Mouse (Mus musculus) kidney, embryonic 15.5 days (tissue): ENCODE data around the gene Dennd2c. TPM values are rescaled to one million over a fixed set of nuclear protein-coding genes. Genes with fewer than 3 reads are reported as not detected.
"Not testable (repeated sequence)": the region's sequence is repeated elsewhere in the genome, so short reads cannot be mapped to it uniquely, and the experiment has no call there.

Experiments used
- ATAC-seq: fragments of 200-750 bp; cut with Nextera tagmentation; replicated peaks from 2 replicates; pipeline ENCODE4 v1.8.0; 2017; ENCODE audit warnings: moderate TSS enrichment; ENCODE audit not compliant: low FRiP score
- H3K27ac ChIP-seq: fragments of 300-500 bp; sonication (generic); 2 replicates; pipeline ENCODE4 v1.5.1; 2015; ENCODE audit warnings: mild to moderate bottlenecking, inconsistent platforms
- H3K27me3 ChIP-seq: fragments of 300-500 bp; sonication (generic); 2 replicates; pipeline ENCODE4 v1.6.1; 2015; ENCODE audit warnings: inconsistent platforms
- H3K36me3 ChIP-seq: fragments of 300-500 bp; sonication (generic); 2 replicates; pipeline ENCODE4 v1.6.1; 2015; ENCODE audit warnings: inconsistent platforms
- H3K4me1 ChIP-seq: fragments of 300-500 bp; sonication (generic); 2 replicates; pipeline ENCODE4 v1.6.1; 2015; ENCODE audit warnings: inconsistent platforms
- H3K4me2 ChIP-seq: fragments of 300-500 bp; sonication (generic); 2 replicates; pipeline ENCODE4 v1.6.1; 2015; ENCODE audit warnings: moderate library complexity, mild to moderate bottlenecking, inconsistent platforms
- H3K4me3 ChIP-seq: fragments of 300-500 bp; sonication (generic); replicated peaks from 2 replicates; pipeline ENCODE4 v1.5.1; 2015; ENCODE audit warnings: mild to moderate bottlenecking, inconsistent platforms
- H3K9ac ChIP-seq: fragments of 300-500 bp; sonication (generic); 2 replicates; pipeline ENCODE4 v1.6.1; 2015; ENCODE audit warnings: mild to moderate bottlenecking, inconsistent platforms
- H3K9me3 ChIP-seq: fragments of 300-500 bp; sonication (generic); replicated peaks from 2 replicates; pipeline ENCODE4 v1.6.1; 2016; ENCODE audit warnings: inconsistent platforms
- WGBS: fragments of 180-500 bp; shearing (Covaris S2); methylation state at CpG from one replicate; pipeline ENCODE4 v1.1.7; 2015; ENCODE audit warnings: mixed read lengths; 5-methylcytosine and 5-hydroxymethylcytosine counted together
- polyA plus RNA-seq: library from polyadenylated mRNA; unstranded; fragments of >200 nt; fragmentation: Nextera tagmentation; extraction: Ambion mirVana; gene quantifications from 2 replicates; pipeline ENCODE4 v1.2.1, GENCODE M21; 2015

Dennd2c gene
- polyA plus RNA-seq, 1 experiment from 2014 or later: 4.2 TPM

- WGBS: 83% methylated on average over 6 of the region's 6 CpGs
- H3K9me3 ChIP-seq: peaks cover 2% of the 10 kb centered on the region; the same call in 1 of the 2 replicates
- H3K4me3 ChIP-seq: no peak overlapping the region
- H3K9ac ChIP-seq: no peak overlapping the region
- H3K27ac ChIP-seq: no peak overlapping the region
- ATAC-seq: no peak
- H3K27me3 ChIP-seq: no peaks in the 10 kb centered on the region
- H3K4me1 ChIP-seq: no peaks in the 10 kb centered on the region
- H3K4me2 ChIP-seq: no peak overlapping the region
- no peaks in the 10 kb centered on the region for H3K36me3 ChIP-seq
These were observed 104.0 kb downstream of the Dennd2c start for GRCm38 (mm10) chr3:103206393-103206792.

GRCm38 (mm10) chr3:103207749-103208148 lies 105.3 kb downstream of the Dennd2c start:
- Histone ChIP-seq H3K4me1 (no peaks in the 10 kb centered on the region), H3K27ac (no peak overlapping the region), H3K4me2 (no peak overlapping the region), H3K4me3 (no peak overlapping the region), H3K36me3 (no peaks in the 10 kb centered on the region), H3K9me3 (peaks cover 2% of the 10 kb centered on the region; the same call in 1 of the 2 replicates), H3K27me3 (no peaks in the 10 kb centered on the region), H3K9ac (no peak overlapping the region)
- WGBS: 50% methylated on average over 5 of the region's 5 CpGs
- no peak for ATAC-seq

- no peak overlapping the region for H3K4me3 ChIP-seq
- H3K36me3 ChIP-seq: no peaks in the 10 kb centered on the region
- no peak overlapping the region for H3K9ac ChIP-seq
- peaks cover 2% of the 10 kb centered on the region; the same call in 1 of the 2 replicates for H3K9me3 ChIP-seq
- no peaks in the 10 kb centered on the region for H3K4me1 ChIP-seq
- H3K27me3 ChIP-seq: no peaks in the 10 kb centered on the region
- 81% methylated on average over 2 of the region's 2 CpGs for WGBS
- no peak overlapping the region for H3K27ac ChIP-seq
- no peak for ATAC-seq
- H3K4me2 ChIP-seq: no peak overlapping the region
These were observed 105.8 kb downstream of the Dennd2c start for GRCm38 (mm10) chr3:103208237-103208636.

GRCm38 (mm10) chr3:103211101-103211500 lies 108.7 kb downstream of the Dennd2c start:
- Histone ChIP-seq H3K27ac (no peak overlapping the region), H3K9me3 (no peaks in the 10 kb centered on the region), H3K27me3 (no peaks in the 10 kb centered on the region), H3K36me3 (no peaks in the 10 kb centered on the region), H3K4me1 (no peaks in the 10 kb centered on the region), H3K9ac (no peak overlapping the region), H3K4me3 (no peak overlapping the region), H3K4me2 (no peak overlapping the region)
- no peak for ATAC-seq
- 83% methylated on average over 2 of the region's 2 CpGs for WGBS

- Histone ChIP-seq H3K9me3 (no peaks in the 10 kb centered on the region), H3K27ac (no peak overlapping the region), H3K9ac (no peak overlapping the region), H3K4me3 (no peak overlapping the region), H3K4me2 (no peak overlapping the region), H3K27me3 (no peaks in the 10 kb centered on the region), H3K4me1 (no peaks in the 10 kb centered on the region), H3K36me3 (no peaks in the 10 kb centered on the region)
- no peak for ATAC-seq
- WGBS: 92% methylated on average over 1 of the region's 1 CpGs
These were observed 109.7 kb downstream of the Dennd2c start for GRCm38 (mm10) chr3:103212142-103212541.

GRCm38 (mm10) chr3:103213537-103213936 lies 111.1 kb downstream of the Dennd2c start:
- no peak overlapping the region for H3K4me3 ChIP-seq
- no peaks in the 10 kb centered on the region for H3K9me3 ChIP-seq
- H3K4me2 ChIP-seq: no peak overlapping the region
- no peaks in the 10 kb centered on the region for H3K27me3 ChIP-seq
- H3K36me3 ChIP-seq: no peaks in the 10 kb centered on the region
- no peak overlapping the region for H3K9ac ChIP-seq
- WGBS: 62% methylated on average over 5 of the region's 5 CpGs
- no peak overlapping the region for H3K27ac ChIP-seq
- H3K4me1 ChIP-seq: no peaks in the 10 kb centered on the region
- no peak for ATAC-seq

- Histone ChIP-seq H3K4me3 (no peak overlapping the region), H3K4me1 (no peaks in the 10 kb centered on the region), H3K9ac (no peak overlapping the region), H3K9me3 (no peaks in the 10 kb centered on the region), H3K27me3 (no peaks in the 10 kb centered on the region), H3K36me3 (no peaks in the 10 kb centered on the region), H3K4me2 (no peak overlapping the region), H3K27ac (no peak overlapping the region)
- 80% methylated on average over 8 of the region's 8 CpGs for WGBS
- no peak for ATAC-seq
These were observed 112.3 kb downstream of the Dennd2c start for GRCm38 (mm10) chr3:103214593-103215285.

GRCm38 (mm10) chr3:103215399-103215798 lies 113.0 kb downstream of the Dennd2c start:
- not testable (repeated sequence) for H3K9ac ChIP-seq, H3K36me3 ChIP-seq, H3K27ac ChIP-seq, H3K4me2 ChIP-seq, H3K9me3 ChIP-seq, H3K4me1 ChIP-seq, ATAC-seq, H3K27me3 ChIP-seq, H3K4me3 ChIP-seq
- WGBS: 90% methylated on average over 8 of the region's 8 CpGs

Other genes with a start within 250 kb of the Dennd2c start
- gene Sycp1, start 166.5 kb upstream of the Dennd2c start, polyA plus RNA-seq: 0.14 TPM in 1 of 2 replicates, not detected in the other
- 0.12 and 0.13 TPM in 2 replicates for gene Nr1h5, start 138.5 kb upstream of the Dennd2c start, polyA plus RNA-seq
- gene Sike1, start 106.9 kb upstream of the Dennd2c start, polyA plus RNA-seq: 57.0 and 57.6 TPM in 2 replicates
- gene Csde1, start 82.2 kb upstream of the Dennd2c start, polyA plus RNA-seq: 358 and 362 TPM in 2 replicates
- 107 and 111 TPM in 2 replicates for gene Nras, start 44.3 kb upstream of the Dennd2c start, polyA plus RNA-seq
- gene Ampd1, start 28.6 kb upstream of the Dennd2c start, polyA plus RNA-seq: 0.70 and 1.9 TPM in 2 replicates
- 189 and 197 TPM in 2 replicates for gene Bcas2, start 69.1 kb downstream of the Dennd2c start, polyA plus RNA-seq
- 26.7 and 29.7 TPM in 2 replicates for gene Trim33, start 176.7 kb downstream of the Dennd2c start, polyA plus RNA-seq